Mouse (Mus musculus) midbrain, postnatal 0 days (tissue): ENCODE measurements around the gene Glis2. TPM values are rescaled to one million over a fixed set of nuclear protein-coding genes. Genes with fewer than 3 reads are reported as not detected.

Experiments used
- ATAC-seq: fragments of 200-750 bp; cut with Nextera tagmentation; 2 replicates; pipeline ENCODE4 v1.8.0; 2017; ENCODE audit warnings: moderate number of reproducible peaks, mild to moderate bottlenecking, moderate TSS enrichment, moderate library complexity; ENCODE audit not compliant: low FRiP score
- DNase-seq: peaks from one replicate; pipeline ENCODE4 v3.0.0-alpha.2; 2015; ENCODE audit warnings: low spot score
- H3K27ac ChIP-seq: fragments of 300-500 bp; sonication (generic); 2 replicates; pipeline ENCODE4 v1.5.1; 2014; ENCODE audit warnings: low read depth, mild to moderate bottlenecking, low read length, mixed read lengths
- H3K27me3 ChIP-seq: fragments of 300-500 bp; sonication (generic); 2 replicates; pipeline ENCODE4 v1.6.1; 2014; ENCODE audit warnings: low read length, control low read depth, mixed read lengths; ENCODE audit not compliant: insufficient read depth
- H3K36me3 ChIP-seq: fragments of 300-500 bp; sonication (generic); 2 replicates; pipeline ENCODE4 v1.6.1; 2014; ENCODE audit warnings: low read length, control low read depth, mixed read lengths; ENCODE audit not compliant: insufficient read depth
- H3K4me1 ChIP-seq: fragments of 300-500 bp; sonication (generic); 2 replicates; pipeline ENCODE4 v1.6.1; 2014; ENCODE audit warnings: mild to moderate bottlenecking, control low read depth, antibody characterized with exemption, low read length, mixed read lengths; ENCODE audit not compliant: insufficient read depth
- H3K4me2 ChIP-seq: fragments of 300-500 bp; sonication (generic); 2 replicates; pipeline ENCODE4 v1.6.1; 2014; ENCODE audit warnings: low read depth, mild to moderate bottlenecking, low read length, mixed read lengths; ENCODE audit not compliant: poor library complexity, severe bottlenecking
- H3K4me3 ChIP-seq: fragments of 300-500 bp; sonication (generic); 2 replicates; pipeline ENCODE4 v1.5.1; 2014; ENCODE audit warnings: low read depth, mild to moderate bottlenecking, low read length, moderate library complexity
- H3K9ac ChIP-seq: fragments of 300-500 bp; sonication (generic); replicated peaks from 2 replicates; pipeline ENCODE4 v1.6.1; 2014; ENCODE audit warnings: mild to moderate bottlenecking, low read length, moderate library complexity, mixed read lengths; ENCODE audit not compliant: poor library complexity, severe bottlenecking
- H3K9me3 ChIP-seq: fragments of 300-500 bp; sonication (generic); 2 replicates; pipeline ENCODE4 v1.6.1; 2016; ENCODE audit warnings: low read length, control low read depth
- CTCF ChIP-seq: IDR thresholded peaks from 2 replicates; pipeline ENCODE4 v1.5.1; 2016; ENCODE audit warnings: antibody characterized with exemption, mild to moderate bottlenecking
- WGBS: fragments of 180-500 bp; shearing (Covaris S2); extraction: QIAGEN DNeasy Blood & Tissue Kit; methylation state at CpG from one replicate; pipeline ENCODE4 v1.1.7; 2014; 5-methylcytosine and 5-hydroxymethylcytosine counted together
- polyA plus RNA-seq: library from polyadenylated mRNA; unstranded; fragments of >200 nt; fragmentation: Nextera tagmentation; extraction: Ambion mirVana; gene quantifications from 2 replicates; pipeline ENCODE4 v1.2.1, GENCODE M21; 2015
- total RNA-seq: library from RNA; depleted of rRNA; stranded (reverse); fragments of >200 nt; gene quantifications from 2 replicates; pipeline ENCODE4 v1.2.3, GENCODE M21; 2014

Gene Glis2
- total and polyA plus RNA-seq, 2 experiments from 2014 or later: 12.0 to 20.6 TPM

GRCm38 (mm10) chr16:4629950-4630349 is 35.4 kb downstream of the Glis2 start:
- H3K9ac ChIP-seq: no peak overlapping the region
- DNase-seq: peak; percentile 49
- no peak for ATAC-seq
- H3K4me1 ChIP-seq: no peaks in the 10 kb centered on the region
- no peak overlapping the region for H3K4me3 ChIP-seq
- no peak overlapping the region for H3K4me2 ChIP-seq
- WGBS: 22% methylated on average over 6 of the region's 6 CpGs
- H3K9me3 ChIP-seq: no peaks in the 10 kb centered on the region
- H3K27ac ChIP-seq: no peak overlapping the region
- peak; percentile 89 for TF ChIP-seq CTCF
- no peaks in the 10 kb centered on the region for H3K27me3 ChIP-seq
- peaks cover 56% of the 10 kb centered on the region for H3K36me3 ChIP-seq

- peaks cover 54% of the 10 kb centered on the region for H3K36me3 ChIP-seq
- no peak overlapping the region for H3K4me3 ChIP-seq
- H3K4me1 ChIP-seq: no peaks in the 10 kb centered on the region
- no peak overlapping the region for H3K9ac ChIP-seq
- DNase-seq (no peak), ATAC-seq (no peak)
- no peak overlapping the region for H3K4me2 ChIP-seq
- H3K27me3 ChIP-seq: no peaks in the 10 kb centered on the region
- WGBS: 47% methylated on average over 7 of the region's 7 CpGs
- no peaks in the 10 kb centered on the region for H3K9me3 ChIP-seq
- no peak overlapping the region for H3K27ac ChIP-seq
- peak; percentile 65 for TF ChIP-seq CTCF
Measured at GRCm38 (mm10) chr16:4632050-4632449, 37.5 kb downstream of the Glis2 start.

- H3K4me1 ChIP-seq: no peaks in the 10 kb centered on the region
- no peak overlapping the region for H3K4me3 ChIP-seq
- H3K9ac ChIP-seq: no peak overlapping the region
- H3K36me3 ChIP-seq: peaks cover 40% of the 10 kb centered on the region
- H3K9me3 ChIP-seq: no peaks in the 10 kb centered on the region
- TF ChIP-seq CTCF: no peak
- H3K27me3 ChIP-seq: no peaks in the 10 kb centered on the region
- no peak for ATAC-seq
- H3K4me2 ChIP-seq: no peak overlapping the region
- WGBS: 84% methylated on average over 3 of the region's 3 CpGs
- H3K27ac ChIP-seq: no peak overlapping the region
- no peak for DNase-seq
Measured at GRCm38 (mm10) chr16:4633661-4634060, 39.1 kb downstream of the Glis2 start.

GRCm38 (mm10) chr16:4634681-4635080 is 40.2 kb downstream of the Glis2 start:
- H3K9ac ChIP-seq: no peak overlapping the region
- 0 out of 2 replicates have a peak, but pooled peaks cover under 1% of the 10 kb centered on the region for H3K4me1 ChIP-seq
- 84% methylated on average over 9 of the region's 9 CpGs for WGBS
- H3K4me2 ChIP-seq: no peak overlapping the region
- no peak overlapping the region for H3K4me3 ChIP-seq
- peaks cover 34% of the 10 kb centered on the region for H3K36me3 ChIP-seq
- H3K27me3 ChIP-seq: no peaks in the 10 kb centered on the region
- DNase-seq: no peak
- no peak overlapping the region for H3K27ac ChIP-seq
- ATAC-seq: no peak
- TF ChIP-seq CTCF: no peak
- no peaks in the 10 kb centered on the region for H3K9me3 ChIP-seq

- Histone ChIP-seq H3K36me3 (peaks cover 34% of the 10 kb centered on the region), H3K9me3 (no peaks in the 10 kb centered on the region), H3K9ac (no peak overlapping the region), H3K4me2 (no peak overlapping the region), H3K27ac (no peak overlapping the region), H3K27me3 (no peaks in the 10 kb centered on the region), H3K4me3 (no peak overlapping the region), H3K4me1 (0 out of 2 replicates have a peak, but pooled peaks cover 9% of the 10 kb centered on the region)
- DNase-seq: no peak
- WGBS: 64% methylated on average over 4 of the region's 4 CpGs
- TF ChIP-seq CTCF: no peak
- ATAC-seq: no peak
Measured at GRCm38 (mm10) chr16:4635760-4636159, 41.2 kb downstream of the Glis2 start.

- DNase-seq (no peak), ATAC-seq (no peak)
- Histone ChIP-seq H3K9me3 (no peaks in the 10 kb centered on the region), H3K27me3 (no peaks in the 10 kb centered on the region; the same call in 1 of the 2 replicates), H3K4me3 (no peak overlapping the region), H3K4me2 (no peak overlapping the region), H3K4me1 (0 out of 2 replicates have a peak, but pooled peaks cover 9% of the 10 kb centered on the region), H3K27ac (no peak overlapping the region), H3K36me3 (peaks cover 13% of the 10 kb centered on the region), H3K9ac (no peak overlapping the region)
- WGBS: 96% methylated on average over 3 of the region's 3 CpGs
- TF ChIP-seq CTCF: no peak
Measured at GRCm38 (mm10) chr16:4638891-4639390, 44.4 kb downstream of the Glis2 start.
